Mouse (Mus musculus): ENCODE results near the gene Npcd. TPM values are rescaled to one million over a fixed set of nuclear protein-coding genes. Genes with fewer than 3 reads are reported as not detected.

Npcd gene
- 10 to 100 TPM in 1 of 2 experiments, 1 to 10 TPM in 1; 6.8 to 28.8 TPM for total RNA-seq (2021)
- long read RNA-seq, experiment 1, transcript Npcd-201 (8 exons, 1,162 nt), result major isoform, 5 of 41 reads
- long read RNA-seq, experiment 1, partial matches to known transcripts, result 12 of 41 reads
- long read RNA-seq, experiment 1, other reads (novel, unspliced or antisense), result 24 of 41 reads
- long read RNA-seq, experiment 2, partial matches to known transcripts, result 12 of 22 reads
- long read RNA-seq, experiment 2, other reads (novel, unspliced or antisense), result 9 of 22 reads

- peak; percentile 98 to 99 for DNase-seq (ENCODE audit: low spot score in 2 of 2)
Observed at GRCm38 (mm10) chr15:79834130-79834880, at the start of gene Npcd, which contains the start of gene Cbx6. TSS of gene Npcd (minus strand) at chr15:79834237. TSS of gene Cbx6 (minus strand) at chr15:79834688.

- peak; percentile 94 to 97 for DNase-seq (ENCODE audit: low spot score in 2 of 2)
Observed at GRCm38 (mm10) chr15:79883352-79883822, 49.4 kb upstream of the Npcd start.

- DNase-seq (ENCODE audit: low spot score in 2 of 2), result peak; percentile 59 to 60
Observed at GRCm38 (mm10) chr15:79882623-79883267, 48.7 kb upstream of the Npcd start.

GRCm38 (mm10) chr15:79880477-79880876 lies 46.4 kb upstream of the Npcd start:
- no peak for DNase-seq (ENCODE audit: low spot score in 2 of 2)

GRCm38 (mm10) chr15:79879319-79879718 lies 45.3 kb upstream of the Npcd start:
- DNase-seq (ENCODE audit: low spot score in 2 of 2), result peak; percentile 63 to 66

GRCm38 (mm10) chr15:79878725-79879136 lies 44.7 kb upstream of the Npcd start:
- DNase-seq (ENCODE audit: low spot score in 2 of 2), result no peak

- no peak for DNase-seq (ENCODE audit: low spot score in 2 of 2)
Observed at GRCm38 (mm10) chr15:79875261-79875995, 41.4 kb upstream of the Npcd start.

GRCm38 (mm10) chr15:79873995-79874394 lies 40.0 kb upstream of the Npcd start:
- no peak for DNase-seq (ENCODE audit: low spot score in 2 of 2)

- DNase-seq (ENCODE audit: low spot score in 2 of 2), result no peak
Observed at GRCm38 (mm10) chr15:79873545-79873944, 39.5 kb upstream of the Npcd start.

- no peak for DNase-seq (ENCODE audit: low spot score in 2 of 2)
Observed at GRCm38 (mm10) chr15:79867260-79868002, 33.4 kb upstream of the Npcd start.

- DNase-seq (ENCODE audit: low spot score in 2 of 2), result no peak
Observed at GRCm38 (mm10) chr15:79859821-79860220, 25.8 kb upstream of the Npcd start.

GRCm38 (mm10) chr15:79858979-79859378 lies 24.9 kb upstream of the Npcd start:
- DNase-seq (ENCODE audit: low spot score in 2 of 2), result no peak

GRCm38 (mm10) chr15:79850143-79850542 lies 16.1 kb upstream of the Npcd start:
- DNase-seq (ENCODE audit: low spot score in 2 of 2), result no peak

GRCm38 (mm10) chr15:79847100-79847499 lies 13.1 kb upstream of the Npcd start:
- DNase-seq (ENCODE audit: low spot score in 2 of 2), result peak in 1 of 2 experiments; percentile 35

- DNase-seq (ENCODE audit: low spot score in 2 of 2), result no peak
Observed at GRCm38 (mm10) chr15:79845986-79846385, 11.9 kb upstream of the Npcd start.

GRCm38 (mm10) chr15:79842985-79843384 lies 8.9 kb upstream of the Npcd start:
- no peak for DNase-seq (ENCODE audit: low spot score in 2 of 2)

GRCm38 (mm10) chr15:79840281-79840680 lies 6.2 kb upstream of the Npcd start:
- DNase-seq (ENCODE audit: low spot score in 2 of 2), result no peak

- DNase-seq (ENCODE audit: low spot score in 2 of 2), result peak in 1 of 2 experiments; percentile 26
Observed at GRCm38 (mm10) chr15:79834881-79835260, 834 bp upstream of the Npcd start.

GRCm38 (mm10) chr15:79833251-79834050 lies 586 bp downstream of the Npcd start:
- peak in 1 of 2 experiments; percentile 43 for DNase-seq (ENCODE audit: low spot score in 2 of 2)
